Mouse (Mus musculus) intestine, embryonic 16.5 days (tissue): ENCODE data around the gene Zbtb14. TPM values are rescaled to one million over a fixed set of nuclear protein-coding genes. Genes with fewer than 3 reads are reported as not detected.

ENCODE experiments used
- ATAC-seq: fragments of 200-750 bp; cut with Nextera tagmentation; 2 replicates; pipeline ENCODE4 v1.8.0; 2017; ENCODE audit warnings: moderate TSS enrichment, moderate library complexity
- H3K27ac ChIP-seq: fragments of 300-500 bp; sonication (generic); 2 replicates; pipeline ENCODE4 v1.5.1; 2014; ENCODE audit warnings: mild to moderate bottlenecking, low read length
- H3K27me3 ChIP-seq: fragments of 300-500 bp; sonication (generic); replicated peaks from 2 replicates; pipeline ENCODE4 v1.6.1; 2014; ENCODE audit warnings: low read length, control low read depth, mixed read lengths; ENCODE audit not compliant: control insufficient read depth, insufficient read depth
- H3K36me3 ChIP-seq: fragments of 300-500 bp; sonication (generic); 2 replicates; pipeline ENCODE4 v1.6.1; 2014; ENCODE audit warnings: low read length, control low read depth; ENCODE audit not compliant: control insufficient read depth, insufficient read depth
- H3K4me1 ChIP-seq: fragments of 300-500 bp; sonication (generic); 2 replicates; pipeline ENCODE4 v1.6.1; 2014; ENCODE audit warnings: low read length, control low read depth, mixed read lengths; ENCODE audit not compliant: control insufficient read depth, insufficient read depth
- H3K4me2 ChIP-seq: fragments of 300-500 bp; sonication (generic); 2 replicates; pipeline ENCODE4 v1.6.1; 2014; ENCODE audit warnings: low read depth, low read length, control low read depth
- H3K4me3 ChIP-seq: fragments of 300-500 bp; sonication (generic); 2 replicates; pipeline ENCODE4 v1.5.1; 2014; ENCODE audit warnings: mild to moderate bottlenecking, low read length
- H3K9ac ChIP-seq: fragments of 300-500 bp; sonication (generic); 2 replicates; pipeline ENCODE4 v1.6.1; 2014; ENCODE audit warnings: low read depth, low read length
- H3K9me3 ChIP-seq: fragments of 300-500 bp; sonication (generic); 2 replicates; pipeline ENCODE4 v1.6.1; 2016; ENCODE audit warnings: low read length, control low read depth; ENCODE audit not compliant: control insufficient read depth
- WGBS: fragments of 180-500 bp; shearing (Covaris S2); extraction: QIAGEN DNeasy Blood & Tissue Kit; methylation state at CpG from one replicate; pipeline ENCODE4 v1.1.7; 2014; 5-methylcytosine and 5-hydroxymethylcytosine counted together
- polyA plus RNA-seq: library from polyadenylated mRNA; unstranded; fragments of >200 nt; fragmentation: Nextera tagmentation; extraction: Ambion mirVana; gene quantifications from 2 replicates; pipeline ENCODE4 v1.2.1, GENCODE M21; 2015

The Zbtb14 gene
- 11.9 and 12.0 TPM in 2 replicates for polyA plus RNA-seq

GRCm38 (mm10) chr17:69382511-69383100 is at the start of gene Zbtb14:
TSS of gene Zbtb14 (plus strand) at chr17:69383050.
- Histone ChIP-seq H3K4me1 (peaks cover 10% of the 10 kb centered on the region), H3K27ac (peak within 1 kb of the TSS; percentile 100), H3K9ac (peak within 1 kb of the TSS; percentile 96), H3K4me2 (peak within 1 kb of the TSS; percentile 83), H3K9me3 (no peaks in the 10 kb centered on the region), H3K36me3 (peaks cover 9% of the 10 kb centered on the region), H3K27me3 (no peaks in the 10 kb centered on the region), H3K4me3 (peak within 1 kb of the TSS; percentile 86)
- under 1% methylated on average over 64 of the region's 72 CpGs for WGBS
- ATAC-seq: peak; percentile 95

DNA sequence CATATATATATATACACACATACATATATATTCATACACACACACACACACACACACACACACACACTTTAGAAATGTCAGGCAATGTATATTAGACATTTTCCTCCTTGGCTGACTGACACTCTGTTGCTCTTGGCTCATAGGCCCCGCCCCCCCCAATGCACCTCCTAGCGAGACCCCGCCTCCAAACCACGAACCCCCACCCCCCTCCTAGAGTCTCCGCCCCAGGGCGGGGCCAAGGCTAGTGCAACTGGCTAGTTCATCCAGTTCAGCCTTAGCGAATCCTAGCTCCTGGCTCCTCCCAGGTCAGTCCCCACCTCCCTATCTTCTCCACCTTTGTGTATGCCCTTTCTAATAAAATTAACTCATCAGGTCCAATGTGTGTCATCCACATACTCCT is 36.8 kb upstream of the Zbtb14 start:
- H3K27me3 ChIP-seq: no peaks in the 10 kb centered on the region
- H3K9me3 ChIP-seq: no peaks in the 10 kb centered on the region
- no peak for ATAC-seq
- no peaks in the 10 kb centered on the region for H3K36me3 ChIP-seq
- 88% methylated on average over 7 of the region's 7 CpGs for WGBS
- H3K4me3 ChIP-seq: no peak overlapping the region
- H3K27ac ChIP-seq: no peak overlapping the region
- no peaks in the 10 kb centered on the region for H3K4me1 ChIP-seq
- no peak overlapping the region for H3K4me2 ChIP-seq
- H3K9ac ChIP-seq: no peak overlapping the region

GRCm38 (mm10) chr17:69349014-69349531 is 33.8 kb upstream of the Zbtb14 start:
- ATAC-seq: no peak

DNA sequence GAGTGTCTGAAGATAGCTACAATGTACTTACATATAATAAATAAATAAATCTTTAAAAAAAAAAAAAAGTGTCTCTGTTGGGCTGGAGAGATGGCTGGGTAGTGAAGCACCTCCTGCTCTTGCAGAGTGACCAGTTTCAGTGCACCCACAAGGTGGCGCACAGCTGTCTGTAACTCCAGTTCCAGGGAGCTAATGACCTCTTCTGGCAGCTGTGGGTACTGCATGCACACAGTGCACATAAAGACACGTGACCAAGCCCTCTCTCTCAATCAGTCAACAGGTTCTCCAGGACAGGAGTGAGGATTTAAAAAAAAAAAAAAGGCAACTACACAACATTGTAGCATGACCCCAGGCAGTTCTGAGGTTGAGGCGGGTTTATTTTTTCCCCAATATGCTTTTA is 17.8 kb upstream of the Zbtb14 start:
- 84% methylated on average over 3 of the region's 3 CpGs for WGBS

More at GRCm38 (mm10) chr17:69349014-69349531, 33.8 kb upstream of the Zbtb14 start:
- H3K9ac ChIP-seq: no peak overlapping the region
- H3K9me3 ChIP-seq: no peaks in the 10 kb centered on the region
- no peak overlapping the region for H3K27ac ChIP-seq
- no peak overlapping the region for H3K4me2 ChIP-seq
- H3K36me3 ChIP-seq: no peaks in the 10 kb centered on the region
- no peaks in the 10 kb centered on the region for H3K27me3 ChIP-seq
- WGBS: 21% methylated on average over 8 of the region's 8 CpGs
- H3K4me3 ChIP-seq: no peak overlapping the region
- H3K4me1 ChIP-seq: no peaks in the 10 kb centered on the region

GRCm38 (mm10) chr17:69380838-69381237 is 2.0 kb upstream of the Zbtb14 start:
- Histone ChIP-seq H3K4me2 (no peak overlapping the region), H3K36me3 (no peaks in the 10 kb centered on the region), H3K4me1 (peaks cover 10% of the 10 kb centered on the region), H3K9ac (no peak overlapping the region), H3K9me3 (no peaks in the 10 kb centered on the region), H3K4me3 (no peak overlapping the region), H3K27ac (no peak overlapping the region), H3K27me3 (no peaks in the 10 kb centered on the region)
- no peak for ATAC-seq
- WGBS: 80% methylated on average over 8 of the region's 8 CpGs

More for the DNA sequence above, 17.8 kb upstream of the Zbtb14 start:
- Histone ChIP-seq H3K36me3 (no peaks in the 10 kb centered on the region), H3K9me3 (no peaks in the 10 kb centered on the region), H3K4me2 (no peak overlapping the region), H3K4me3 (no peak overlapping the region), H3K4me1 (no peaks in the 10 kb centered on the region), H3K9ac (no peak overlapping the region), H3K27ac (no peak overlapping the region), H3K27me3 (no peaks in the 10 kb centered on the region)
- ATAC-seq: no peak

- ATAC-seq: peak; percentile 74
- Histone ChIP-seq H3K4me3 (peak overlapping the region; percentile 86), H3K4me1 (peaks cover 10% of the 10 kb centered on the region), H3K9ac (peak overlapping the region; percentile 96), H3K27ac (peak overlapping the region; percentile 100), H3K27me3 (no peaks in the 10 kb centered on the region), H3K9me3 (no peaks in the 10 kb centered on the region), H3K36me3 (peaks cover 14% of the 10 kb centered on the region), H3K4me2 (peak overlapping the region; percentile 83)
- WGBS: under 1% methylated on average over 101 of the region's 128 CpGs
Measured at GRCm38 (mm10) chr17:69383201-69383940, 521 bp downstream of the Zbtb14 start.

DNA sequence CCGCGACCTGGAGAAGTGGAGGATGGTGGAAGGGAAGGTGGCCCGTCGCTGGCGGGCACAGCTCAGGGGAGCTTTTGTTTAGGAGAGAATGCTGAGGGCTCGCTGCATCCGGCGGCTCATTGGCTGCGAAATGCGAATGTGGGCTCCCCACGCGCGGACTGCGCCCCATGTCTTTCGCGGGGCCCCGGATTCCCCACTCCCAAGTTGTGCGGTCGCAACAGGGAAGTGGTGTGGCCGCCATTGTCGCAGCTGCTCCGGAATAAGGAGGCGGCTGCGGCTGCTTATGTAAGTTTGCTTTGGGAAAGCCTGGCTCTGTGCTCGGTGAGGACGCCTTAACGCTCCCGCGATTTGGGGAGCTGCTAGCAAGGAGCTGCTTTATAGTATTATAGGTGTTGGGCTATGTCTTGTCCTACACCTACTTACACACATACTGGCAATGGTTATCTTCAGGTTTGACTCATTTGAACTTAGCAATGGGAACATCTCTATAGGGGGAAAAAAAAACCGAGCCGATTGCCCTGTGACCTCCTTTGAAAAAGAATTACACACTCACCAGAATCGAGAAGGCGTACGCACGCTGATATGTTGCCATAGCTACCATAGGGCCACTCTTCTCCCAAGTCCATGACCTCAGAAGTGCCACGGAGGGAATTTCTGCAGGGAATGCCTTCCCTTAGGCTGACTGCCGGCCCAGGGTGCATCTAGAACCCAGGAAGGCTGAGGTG is 1.3 kb downstream of the Zbtb14 start:
- H3K4me2 ChIP-seq: peak overlapping the region; percentile 83
- H3K36me3 ChIP-seq: peaks cover 14% of the 10 kb centered on the region
- peak overlapping the region; percentile 100 for H3K27ac ChIP-seq
- no peaks in the 10 kb centered on the region for H3K9me3 ChIP-seq
- peaks cover 10% of the 10 kb centered on the region for H3K4me1 ChIP-seq
- peak; percentile 10 for ATAC-seq
- peak overlapping the region; percentile 96 for H3K9ac ChIP-seq
- under 1% methylated on average over 37 of the region's 37 CpGs for WGBS
- H3K27me3 ChIP-seq: no peaks in the 10 kb centered on the region
- H3K4me3 ChIP-seq: peak overlapping the region; percentile 86

DNA sequence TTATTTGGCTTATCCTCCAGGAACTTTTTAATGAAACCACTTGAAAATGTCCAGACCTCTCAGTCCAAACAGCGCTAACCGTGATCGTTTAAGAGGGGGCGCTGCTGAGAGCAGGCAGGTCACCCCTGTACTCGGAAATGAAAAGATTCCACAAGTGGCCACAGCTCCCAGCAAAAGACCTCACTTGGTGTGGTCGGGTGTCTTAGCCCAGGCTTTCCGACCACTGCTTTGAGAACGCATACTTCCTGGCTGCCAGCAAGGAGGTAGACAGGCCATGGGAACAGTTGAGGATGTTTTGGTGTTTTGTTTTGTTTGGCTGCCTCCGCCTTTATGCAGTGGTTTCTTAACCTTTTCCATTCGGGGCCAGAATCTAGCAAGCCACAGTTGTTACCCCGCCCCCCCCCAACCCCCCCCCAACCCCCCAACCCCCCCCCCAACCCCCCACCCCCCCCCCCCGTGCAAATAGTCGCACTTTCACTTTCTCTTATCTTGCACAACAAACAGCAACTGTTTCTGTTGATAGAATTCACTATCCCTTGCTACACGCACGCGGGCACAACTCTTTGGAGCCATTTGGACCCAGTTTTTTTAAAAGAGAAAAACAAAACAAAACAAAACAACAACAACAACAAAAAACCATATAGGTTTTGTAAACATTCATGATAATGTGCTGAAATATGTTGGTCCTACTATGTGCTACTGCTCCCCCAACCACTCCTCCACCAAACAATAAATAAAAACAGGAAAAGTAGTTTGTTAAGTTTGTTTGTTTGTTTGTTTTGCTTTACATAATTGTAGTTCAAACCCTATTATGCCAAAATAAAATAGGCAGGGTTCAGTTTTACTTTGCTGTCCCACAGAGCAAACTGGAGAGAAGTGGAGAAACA is 13.5 kb downstream of the Zbtb14 start:
- no peaks in the 10 kb centered on the region for H3K9me3 ChIP-seq
- 41% methylated on average over 13 of the region's 16 CpGs for WGBS
- no peak overlapping the region for H3K4me3 ChIP-seq
- H3K4me2 ChIP-seq: peak overlapping the region; percentile 27; the same call in 1 of the 2 replicates
- H3K4me1 ChIP-seq: no peaks in the 10 kb centered on the region
- no peak overlapping the region for H3K27ac ChIP-seq
- no peaks in the 10 kb centered on the region for H3K36me3 ChIP-seq
- no peak for ATAC-seq
- H3K27me3 ChIP-seq: no peaks in the 10 kb centered on the region
- H3K9ac ChIP-seq: no peak overlapping the region
